Mouse (Mus musculus): ENCODE measurements around the gene Sst.

Sst gene

DNA sequence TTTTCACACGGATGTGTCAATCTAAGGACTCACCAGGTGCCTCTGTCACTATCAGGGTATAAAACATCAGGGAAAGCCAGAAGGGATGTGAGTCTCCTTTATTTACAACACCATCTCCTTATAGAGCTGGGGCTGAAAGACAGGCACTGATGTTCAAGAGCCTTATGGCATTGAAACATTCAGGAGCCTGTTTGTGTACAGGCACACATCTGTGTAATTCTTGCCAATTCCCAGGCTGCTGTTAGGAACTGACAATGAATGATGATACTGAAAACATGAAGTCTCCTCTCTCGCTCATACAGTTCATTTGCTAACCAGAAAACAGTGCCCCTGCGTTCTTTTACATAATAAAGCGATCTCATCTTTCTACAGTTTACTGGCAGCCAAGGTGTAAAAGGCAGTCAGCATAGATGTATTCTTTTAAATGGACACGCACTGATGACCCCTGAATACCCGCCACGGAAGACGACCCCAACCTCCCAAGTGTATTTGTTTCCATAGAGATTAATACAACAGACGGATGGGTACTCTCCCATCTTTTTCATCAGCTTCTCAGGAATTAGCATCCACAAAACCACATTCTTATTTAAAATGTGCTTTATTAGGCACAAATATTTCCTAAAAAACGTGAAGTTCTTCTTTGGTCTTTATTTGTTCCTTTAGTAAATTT, 2.7 kb downstream of the Sst start:
- CTCF ChIA-PET, result no interaction called here

- CTCF ChIA-PET, result no interaction called here
These were observed 5.7 kb downstream of the Sst start for GRCm38 (mm10) chr16:23885098-23885497.

GRCm38 (mm10) chr16:23855242-23855641, 35.5 kb downstream of the Sst start:
- CTCF ChIA-PET, result no interaction called here

DNA sequence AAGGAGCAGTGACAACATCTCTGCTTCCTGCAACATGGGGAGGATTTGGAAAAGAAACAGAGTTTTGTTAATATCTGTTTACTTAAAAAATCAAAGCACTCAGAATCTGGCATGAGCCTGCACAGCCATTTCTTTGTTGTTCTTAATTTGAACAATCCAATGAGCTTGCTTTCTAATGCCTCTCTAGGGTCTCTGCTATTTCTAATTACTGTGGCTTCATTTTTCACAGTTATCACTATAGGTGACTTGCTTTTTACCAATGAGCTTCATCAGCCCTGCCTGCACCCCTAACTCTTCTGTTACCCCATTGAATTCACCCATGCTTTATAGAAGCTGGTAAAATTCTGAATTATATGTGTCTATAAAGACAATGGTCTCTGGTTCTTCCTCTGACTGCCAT, 41.0 kb downstream of the Sst start:
- CTCF ChIA-PET, result no interaction called here

- CTCF ChIA-PET, result no interaction called here
These were observed 41.6 kb downstream of the Sst start for GRCm38 (mm10) chr16:23849176-23849575.

- CTCF ChIA-PET, result interaction anchor here (0.6 kb wide), 1 partner anchor 392 kb away, joined by 3 read pairs; no protein-coding TSS in a partner anchor
These were observed 46.1 kb downstream of the Sst start for GRCm38 (mm10) chr16:23844622-23845021.

- CTCF ChIA-PET, result no interaction called here
These were observed 48.1 kb downstream of the Sst start for GRCm38 (mm10) chr16:23842609-23843008.
